Mouse (Mus musculus) hindbrain, embryonic 16.5 days (tissue): ENCODE data around the gene Nkain1. TPM values are rescaled to one million over a fixed set of nuclear protein-coding genes. Genes with fewer than 3 reads are reported as not detected.

Experiments used
- ATAC-seq: fragments of 200-750 bp; cut with Nextera tagmentation; 2 replicates; pipeline ENCODE4 v1.8.0; 2017; ENCODE audit warnings: moderate TSS enrichment, moderate library complexity
- H3K27ac ChIP-seq: fragments of 300-500 bp; sonication (generic); 2 replicates; pipeline ENCODE4 v1.5.1; 2014; ENCODE audit warnings: low read depth, mild to moderate bottlenecking, control low read depth, low read length, moderate library complexity
- H3K27me3 ChIP-seq: fragments of 300-500 bp; sonication (generic); replicated peaks from 2 replicates; pipeline ENCODE4 v1.6.1; 2014; ENCODE audit warnings: low read length; ENCODE audit not compliant: control insufficient read depth, insufficient read depth
- H3K36me3 ChIP-seq: fragments of 300-500 bp; sonication (generic); 2 replicates; pipeline ENCODE4 v1.6.1; 2014; ENCODE audit warnings: mild to moderate bottlenecking, low read length, moderate library complexity, mixed read lengths; ENCODE audit not compliant: control insufficient read depth, insufficient read depth
- H3K4me1 ChIP-seq: fragments of 300-500 bp; sonication (generic); 2 replicates; pipeline ENCODE4 v1.6.1; 2014; ENCODE audit warnings: low read depth, low read length; ENCODE audit not compliant: control insufficient read depth, insufficient read depth
- H3K4me2 ChIP-seq: fragments of 300-500 bp; sonication (generic); 2 replicates; pipeline ENCODE4 v1.6.1; 2014; ENCODE audit warnings: mild to moderate bottlenecking, low read length, control low read depth, moderate library complexity
- H3K4me3 ChIP-seq: fragments of 300-500 bp; sonication (generic); 2 replicates; pipeline ENCODE4 v1.5.1; 2014; ENCODE audit warnings: mild to moderate bottlenecking, low read length, control low read depth, moderate library complexity
- H3K9ac ChIP-seq: fragments of 300-500 bp; sonication (generic); 2 replicates; pipeline ENCODE4 v1.6.1; 2014; ENCODE audit warnings: low read depth, mild to moderate bottlenecking, control low read depth, low read length, moderate library complexity
- H3K9me3 ChIP-seq: fragments of 300-500 bp; sonication (generic); 2 replicates; pipeline ENCODE4 v1.6.1; 2014; ENCODE audit warnings: mild to moderate bottlenecking, low read length, moderate library complexity; ENCODE audit not compliant: control insufficient read depth
- WGBS: fragments of 180-500 bp; shearing (Covaris S2); extraction: QIAGEN DNeasy Blood & Tissue Kit; methylation state at CpG from one replicate; pipeline ENCODE4 v1.1.7; 2014; 5-methylcytosine and 5-hydroxymethylcytosine counted together
- polyA plus RNA-seq: library from polyadenylated mRNA; unstranded; fragments of >200 nt; fragmentation: Nextera tagmentation; extraction: Ambion mirVana; gene quantifications from 2 replicates; pipeline ENCODE4 v1.2.1, GENCODE M21; 2015

Nkain1 gene
- polyA plus RNA-seq, 1 experiment from 2014 or later = 2.4 TPM

DNA sequence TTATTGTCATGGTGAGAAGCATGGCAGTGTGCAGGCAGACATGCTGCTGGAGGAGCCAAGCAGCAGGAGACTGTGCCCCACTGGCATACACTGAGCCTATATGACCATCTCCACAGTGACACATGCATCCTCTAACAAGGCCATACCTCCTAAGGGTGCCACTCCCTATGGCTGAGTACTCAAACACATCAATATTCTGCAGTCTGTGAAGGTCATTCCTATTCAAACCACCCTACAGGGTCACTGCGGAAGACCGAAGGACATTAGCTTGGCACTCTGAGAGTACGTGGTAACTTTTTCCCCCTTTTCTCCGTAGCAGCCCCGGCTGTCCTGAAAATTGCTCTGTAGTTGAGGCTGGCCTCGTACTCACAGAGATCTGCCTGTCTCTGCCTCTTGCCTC, 52.5 kb downstream of the Nkain1 start:
- 92% methylated on average over 6 of the region's 6 CpGs for WGBS
- Histone ChIP-seq H3K36me3 (no peaks in the 10 kb centered on the region), H3K4me3 (no peak overlapping the region), H3K27ac (no peak overlapping the region), H3K9ac (no peak overlapping the region), H3K9me3 (no peaks in the 10 kb centered on the region), H3K4me2 (no peak overlapping the region), H3K4me1 (peaks cover 2% of the 10 kb centered on the region; the same call in 1 of the 2 replicates), H3K27me3 (no peaks in the 10 kb centered on the region)
- no peak for ATAC-seq

DNA sequence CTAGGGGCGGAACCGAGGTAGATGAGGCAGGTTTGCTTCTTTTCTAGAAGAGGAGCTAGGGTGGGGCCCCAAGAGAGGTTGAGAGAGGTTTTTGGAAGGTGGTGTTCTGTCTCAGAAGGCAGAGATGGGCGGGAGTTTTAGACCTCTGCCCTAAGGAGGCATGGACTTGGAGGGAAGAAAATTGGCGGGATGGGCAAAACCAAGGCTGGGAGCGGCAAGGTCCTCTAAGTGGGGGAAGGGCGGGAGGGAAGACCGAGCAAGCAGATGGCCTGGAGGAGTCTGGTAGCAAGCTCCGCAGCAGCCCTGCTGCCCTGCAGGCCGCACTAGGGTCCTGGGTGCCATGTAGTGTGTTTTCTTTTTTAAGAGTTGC, 53.5 kb downstream of the Nkain1 start:
- no peaks in the 10 kb centered on the region for H3K36me3 ChIP-seq
- ATAC-seq = peak; percentile 62
- no peaks in the 10 kb centered on the region for H3K9me3 ChIP-seq
- H3K4me1 ChIP-seq = peaks cover 2% of the 10 kb centered on the region; the same call in 1 of the 2 replicates
- WGBS = 4% methylated on average over 9 of the region's 9 CpGs
- no peaks in the 10 kb centered on the region for H3K27me3 ChIP-seq
- H3K9ac ChIP-seq = peak overlapping the region; percentile 24; the same call in 1 of the 2 replicates
- peak overlapping the region; percentile 13 for H3K27ac ChIP-seq
- H3K4me2 ChIP-seq = peak overlapping the region; percentile 74
- peak overlapping the region; percentile 57 for H3K4me3 ChIP-seq

DNA sequence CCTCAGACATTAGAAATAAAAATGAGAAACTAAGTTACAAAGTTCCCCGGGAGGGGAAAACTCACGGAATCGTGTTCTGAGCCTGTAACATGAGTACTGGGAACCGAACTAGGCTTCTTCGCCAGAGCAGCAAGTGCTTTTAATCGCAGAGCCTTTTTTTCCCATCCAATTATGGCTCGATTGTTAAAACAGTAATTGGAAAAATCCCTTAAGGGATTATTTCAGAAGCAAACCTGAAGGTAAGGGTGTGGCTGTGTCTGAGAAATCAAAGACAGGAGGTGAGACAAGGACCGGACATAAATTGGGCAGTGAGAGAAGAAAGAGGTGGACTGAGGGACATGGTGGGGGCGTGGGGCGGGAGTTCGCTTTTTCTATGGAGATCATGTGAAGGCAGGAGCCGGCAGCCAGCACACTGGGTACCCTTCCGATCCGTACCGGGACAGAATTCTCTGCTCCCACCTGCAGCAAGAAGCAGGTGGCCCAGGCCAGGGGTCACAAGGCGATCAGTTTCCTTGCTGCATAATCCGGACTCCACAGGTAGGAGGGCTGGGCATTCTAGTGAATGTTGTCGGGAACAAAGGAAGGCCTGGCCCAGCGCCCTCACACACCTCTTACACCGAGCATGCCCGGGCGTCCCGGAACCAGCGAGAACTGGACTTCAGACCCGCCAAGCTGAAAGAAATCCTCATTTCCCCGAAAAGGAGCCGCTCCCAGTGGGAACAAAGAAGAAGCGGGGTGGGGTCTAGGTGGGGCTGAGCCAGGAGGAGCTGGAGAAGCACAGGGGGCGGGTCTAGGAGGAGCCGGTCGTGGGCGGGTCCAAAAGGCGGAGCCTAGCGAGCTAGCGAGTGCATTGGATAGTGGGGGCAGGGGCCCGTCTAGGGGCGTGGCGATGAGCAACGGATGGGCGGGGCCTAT, 54.1 kb downstream of the Nkain1 start:
- Histone ChIP-seq H3K27ac (peak overlapping the region; percentile 80), H3K4me2 (peak overlapping the region; percentile 74), H3K4me3 (peak overlapping the region; percentile 57), H3K27me3 (no peaks in the 10 kb centered on the region), H3K9me3 (no peaks in the 10 kb centered on the region), H3K36me3 (no peaks in the 10 kb centered on the region), H3K9ac (peak overlapping the region; percentile 84), H3K4me1 (peaks cover 2% of the 10 kb centered on the region; the same call in 1 of the 2 replicates)
- WGBS = 3% methylated on average over 40 of the region's 40 CpGs
- peak; percentile 99 for ATAC-seq

DNA sequence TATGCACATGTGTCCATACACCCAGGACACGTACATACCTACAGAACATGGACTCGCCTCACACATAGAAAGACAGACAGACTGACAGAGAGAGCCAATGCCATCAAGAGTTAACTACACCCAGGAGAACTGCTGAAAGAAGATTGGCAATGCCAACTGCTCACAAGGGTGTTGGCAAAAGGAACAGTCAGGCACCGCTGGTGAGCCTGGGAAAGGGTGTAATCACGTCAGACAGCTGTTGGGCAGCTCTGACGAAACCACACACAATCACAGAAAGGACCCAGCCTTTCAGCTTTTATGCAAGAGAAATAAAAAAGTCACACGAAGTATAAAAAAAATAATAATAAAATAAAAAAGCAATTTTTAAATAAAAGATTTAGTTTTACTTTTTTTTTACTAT, 57.5 kb downstream of the Nkain1 start:
- peaks cover 2% of the 10 kb centered on the region; the same call in 1 of the 2 replicates for H3K4me1 ChIP-seq
- WGBS = 83% methylated on average over 6 of the region's 6 CpGs
- no peak overlapping the region for H3K4me2 ChIP-seq
- H3K4me3 ChIP-seq = no peak overlapping the region
- no peaks in the 10 kb centered on the region for H3K36me3 ChIP-seq
- H3K27me3 ChIP-seq = no peaks in the 10 kb centered on the region
- no peak overlapping the region for H3K9ac ChIP-seq
- no peak overlapping the region for H3K27ac ChIP-seq
- ATAC-seq = no peak
- H3K9me3 ChIP-seq = no peaks in the 10 kb centered on the region

Other genes starting within 250 kb of the Nkain1 start
- 81.0 and 85.4 TPM in 2 replicates for gene Zcchc17, start 214.2 kb downstream of the Nkain1 start, polyA plus RNA-seq
- 81.1 and 90.0 TPM in 2 replicates for gene Snrnp40, start 214.0 kb downstream of the Nkain1 start, polyA plus RNA-seq
- 79.1 and 94.1 TPM in 2 replicates for gene Pum1, start 89.1 kb upstream of the Nkain1 start, polyA plus RNA-seq
- 151 and 187 TPM in 2 replicates for gene Sdc3, start 218.4 kb upstream of the Nkain1 start, polyA plus RNA-seq